Mouse (Mus musculus) thymus, postnatal 25 days (tissue): ENCODE results near the gene Ptprq.

Experiments used
- DNase-seq: peaks from one replicate; pipeline ENCODE4 v3.0.0; 2022

Gene Ptprq

DNA sequence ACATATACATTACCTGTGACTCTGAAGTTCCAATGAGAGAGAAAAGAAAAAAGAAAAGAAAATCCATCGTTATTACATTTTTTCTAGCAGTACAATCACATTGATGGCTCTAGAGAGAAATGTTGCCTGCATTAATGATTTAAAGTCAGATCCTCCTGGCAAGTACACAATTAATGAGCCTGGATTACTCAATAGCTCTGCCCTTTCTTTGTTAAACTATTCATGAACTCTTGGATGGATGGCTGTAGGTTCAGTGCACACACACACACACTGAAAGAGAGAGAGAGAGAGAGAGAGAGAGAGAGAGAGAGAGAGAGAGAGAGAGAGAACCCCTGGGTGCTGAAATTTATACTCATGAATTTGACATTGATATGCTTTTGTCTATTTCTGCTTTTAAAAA, at the start of gene Ptprq:
Gene Ptprq (minus strand): TSS at position 246 of the 400 bp plus-strand sequence.
- DNase-seq, result no peak

DNA sequence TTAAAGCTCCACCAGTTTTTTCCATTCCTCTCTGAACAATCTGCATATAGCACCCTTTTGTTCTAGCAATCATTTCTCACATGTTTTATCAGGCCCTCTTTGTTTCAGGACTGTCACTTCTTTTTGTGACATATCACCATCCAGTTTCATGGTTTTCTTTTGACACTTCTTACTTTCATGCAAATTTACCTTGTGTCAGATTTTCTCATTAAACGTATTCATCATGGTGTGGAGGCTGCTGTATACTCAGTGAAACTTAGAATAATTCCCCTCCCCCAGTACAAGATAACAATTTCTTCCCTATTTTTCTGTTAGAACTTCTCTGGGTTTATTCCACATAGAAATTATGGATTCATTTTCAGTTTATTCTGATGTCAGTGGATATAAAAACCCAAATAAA, 39.8 kb upstream of the Ptprq start:
- no peak for DNase-seq

- no peak for DNase-seq
Measured at GRCm38 (mm10) chr10:107753471-107753870, 33.6 kb upstream of the Ptprq start.

DNA sequence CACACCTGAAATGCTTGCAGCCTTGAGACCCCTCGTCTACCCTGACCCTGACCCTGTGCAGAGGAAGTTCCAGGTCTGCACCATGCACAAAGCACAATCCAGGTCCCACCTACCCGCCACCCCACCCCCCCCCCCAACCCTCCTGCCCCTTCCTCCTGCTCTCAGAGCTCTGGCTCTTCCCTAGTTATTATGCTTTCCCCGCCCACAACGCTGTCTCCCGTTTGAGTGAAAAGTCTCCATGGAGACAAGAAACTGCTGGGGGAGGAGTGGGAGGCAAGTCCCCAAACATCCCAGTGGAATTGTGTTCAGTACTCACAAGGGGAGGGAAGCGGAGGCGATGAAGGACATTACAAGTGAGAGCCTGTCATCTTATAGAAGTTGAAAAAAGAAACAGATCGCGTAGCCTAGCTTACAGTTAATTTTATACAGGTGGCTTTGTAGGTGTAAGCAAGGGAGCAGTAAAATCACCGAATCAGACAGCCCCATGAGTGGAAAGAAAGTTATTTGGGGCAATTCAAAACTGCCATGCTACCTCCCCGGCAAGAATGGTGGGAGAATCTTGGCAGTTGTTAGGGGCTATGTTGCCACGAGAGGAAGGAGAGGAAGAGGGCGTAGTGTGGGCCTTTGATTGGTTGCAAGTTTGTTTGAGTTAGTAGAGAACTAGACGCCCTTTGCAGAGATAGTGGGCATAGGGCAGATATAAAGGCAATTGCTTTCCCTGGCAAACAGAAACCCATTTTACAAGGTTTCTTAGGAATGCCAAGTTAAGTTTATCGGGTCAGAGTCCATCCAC, 32.7 kb upstream of the Ptprq start:
- no peak for DNase-seq

DNA sequence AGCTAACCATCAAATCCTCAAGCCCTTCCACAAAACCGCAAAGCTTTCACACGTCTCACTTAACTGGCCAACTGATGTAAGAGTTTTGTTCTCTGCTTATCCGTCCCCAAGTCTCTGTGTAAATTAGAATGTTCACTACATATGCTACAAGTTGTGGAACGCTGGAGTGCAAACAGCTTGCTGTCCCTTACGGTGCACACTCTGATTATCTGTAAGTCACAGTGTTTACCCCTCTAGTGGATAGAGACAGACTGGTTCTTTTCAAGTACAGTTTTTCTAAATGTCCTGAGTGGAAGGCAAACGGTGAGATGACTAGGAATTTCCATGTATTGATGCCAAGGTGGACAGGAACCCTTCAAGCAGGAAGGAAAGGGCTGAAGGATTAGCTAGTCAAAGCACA, 32.1 kb upstream of the Ptprq start:
- no peak for DNase-seq

GRCm38 (mm10) chr10:107747566-107747965, 27.7 kb upstream of the Ptprq start:
- DNase-seq, result no peak

- DNase-seq, result no peak
Measured at GRCm38 (mm10) chr10:107746717-107747116, 26.9 kb upstream of the Ptprq start.

DNA sequence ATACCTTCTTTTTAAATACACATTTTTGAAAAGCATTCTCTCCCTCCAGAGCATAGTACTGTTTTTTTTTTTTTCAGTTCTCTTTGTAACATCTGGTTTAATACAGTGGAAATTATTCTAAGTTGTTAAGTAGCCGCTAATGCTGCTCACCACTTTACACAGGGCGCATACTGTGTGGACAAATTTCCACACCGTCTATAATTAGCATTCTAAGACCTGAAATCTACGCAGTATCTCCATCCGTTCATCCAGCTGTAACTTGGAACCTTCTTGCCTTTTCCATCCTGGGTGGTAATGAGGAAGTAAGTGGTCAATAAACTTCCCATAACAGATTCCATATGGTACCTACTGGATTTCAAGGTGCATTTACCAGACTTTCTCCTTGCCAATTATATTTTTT, 20.0 kb upstream of the Ptprq start:
- no peak for DNase-seq

- no peak for DNase-seq
Measured at GRCm38 (mm10) chr10:107737743-107738142, 17.9 kb upstream of the Ptprq start.

- no peak for DNase-seq
Measured at GRCm38 (mm10) chr10:107735448-107735847, 15.6 kb upstream of the Ptprq start.

DNA sequence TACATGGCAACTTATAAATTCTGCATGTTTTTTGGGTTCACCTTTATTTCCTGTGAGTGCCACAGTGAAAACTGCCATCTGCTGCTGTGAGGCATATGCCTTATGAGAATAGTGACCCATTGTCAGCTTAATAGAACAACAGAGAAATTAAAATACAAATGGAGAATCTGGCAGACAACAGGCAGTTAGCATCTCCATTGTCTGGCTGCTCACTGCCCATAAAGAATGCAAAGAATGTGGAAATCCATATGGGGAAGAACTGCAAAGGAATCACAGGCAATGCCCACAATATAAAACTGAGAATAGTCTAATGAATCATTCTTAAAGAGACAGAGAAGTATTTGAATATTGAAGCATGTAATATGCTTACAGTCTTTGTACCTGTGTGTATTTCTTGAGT, 14.5 kb upstream of the Ptprq start:
- no peak for DNase-seq

GRCm38 (mm10) chr10:107725631-107726030, 5.8 kb upstream of the Ptprq start:
- no peak for DNase-seq

DNA sequence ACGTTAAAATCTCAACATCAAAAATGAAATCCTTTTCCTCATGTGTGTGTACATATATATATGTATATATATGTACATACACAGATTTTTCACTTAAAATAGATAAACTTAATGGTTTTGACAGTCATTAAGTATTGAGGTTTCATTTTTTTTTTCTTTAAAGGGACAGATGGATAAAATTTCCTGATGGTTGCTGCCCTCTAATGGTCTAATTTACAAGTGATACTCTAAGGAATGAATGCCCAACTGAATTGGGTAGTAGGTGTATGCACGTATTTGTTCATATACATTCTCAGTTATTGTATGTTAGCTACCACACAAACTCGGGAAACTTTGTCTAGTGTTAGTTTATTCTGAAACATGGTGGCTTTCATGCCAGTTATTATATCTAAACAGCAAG, 15.4 kb downstream of the Ptprq start:
- DNase-seq, result no peak

- no peak for DNase-seq
Measured at GRCm38 (mm10) chr10:107700944-107701343, 18.9 kb downstream of the Ptprq start.

GRCm38 (mm10) chr10:107698716-107699115, 21.1 kb downstream of the Ptprq start:
- DNase-seq, result no peak

GRCm38 (mm10) chr10:107697177-107697576, 22.7 kb downstream of the Ptprq start:
- no peak for DNase-seq

- DNase-seq, result no peak
Measured at GRCm38 (mm10) chr10:107687382-107687781, 32.5 kb downstream of the Ptprq start.

DNA sequence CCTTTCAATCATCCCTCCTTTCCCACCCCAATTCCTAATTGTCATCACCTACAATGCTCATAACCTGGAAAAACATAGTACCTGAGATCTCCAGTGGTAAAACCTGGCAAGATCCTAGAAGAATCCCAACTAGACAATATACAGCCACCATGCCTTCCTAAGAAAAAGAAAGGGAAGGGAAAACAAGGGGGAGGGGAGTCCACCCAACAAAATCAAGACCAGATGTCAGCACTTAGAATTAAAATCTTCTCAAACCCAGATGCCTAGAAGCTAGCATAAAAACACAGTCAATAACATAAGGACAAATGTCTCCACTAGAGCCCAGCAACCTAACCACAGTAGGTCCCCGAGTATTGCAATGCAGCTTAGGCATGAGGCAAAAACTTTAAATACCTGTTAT, 43.9 kb downstream of the Ptprq start:
- DNase-seq, result no peak

GRCm38 (mm10) chr10:107668374-107669094, 51.3 kb downstream of the Ptprq start:
- DNase-seq, result no peak

DNA sequence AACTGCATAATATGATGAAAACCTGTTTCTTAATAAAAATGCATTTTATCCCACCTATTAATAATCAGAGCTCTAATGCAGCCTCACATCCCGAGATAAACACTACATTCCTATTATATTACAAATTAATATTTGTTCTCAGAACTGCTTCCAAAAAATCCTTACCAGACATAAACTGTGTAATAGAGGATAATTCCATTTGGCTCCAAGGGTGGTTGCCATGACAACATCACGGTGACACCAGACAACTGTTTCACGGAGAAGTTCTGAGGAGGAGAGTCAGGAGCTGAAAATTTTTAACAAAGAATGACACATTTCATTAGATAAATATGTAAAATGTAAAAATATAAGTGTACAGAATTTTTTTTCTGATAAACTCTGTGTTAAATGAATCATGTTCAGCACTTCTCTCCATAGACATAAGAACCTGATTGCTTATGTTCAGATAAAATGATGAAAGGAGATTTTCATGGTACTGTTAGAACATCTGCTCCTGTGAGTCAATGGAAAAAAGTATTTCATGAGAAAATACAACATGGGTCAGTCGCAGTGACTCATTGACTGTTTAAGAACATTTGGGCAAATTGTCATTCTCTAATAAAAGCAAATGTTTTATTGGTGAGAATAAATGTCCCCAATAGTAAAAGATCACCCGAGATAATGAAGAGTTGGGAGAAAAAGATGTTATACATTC, 57.3 kb downstream of the Ptprq start:
- DNase-seq, result no peak

DNA sequence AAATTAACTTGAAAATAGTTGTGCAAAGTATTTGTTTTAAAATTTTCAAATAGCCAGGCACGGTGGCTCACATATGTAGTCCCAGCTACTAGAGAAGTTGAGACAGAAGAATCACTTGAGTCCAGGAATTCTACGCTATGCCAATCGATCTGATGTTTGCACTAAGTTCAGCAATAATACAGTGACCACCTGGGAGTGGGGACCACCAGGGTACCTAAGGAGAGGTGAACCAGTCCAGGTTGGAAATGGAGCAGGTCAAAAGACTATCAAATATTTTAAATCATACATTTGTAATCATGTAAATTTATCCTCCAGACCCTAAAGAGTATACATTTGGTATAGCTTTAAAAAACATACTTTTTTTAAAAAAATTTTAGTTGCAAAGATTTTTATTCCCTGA, 57.9 kb downstream of the Ptprq start:
- no peak for DNase-seq

DNA sequence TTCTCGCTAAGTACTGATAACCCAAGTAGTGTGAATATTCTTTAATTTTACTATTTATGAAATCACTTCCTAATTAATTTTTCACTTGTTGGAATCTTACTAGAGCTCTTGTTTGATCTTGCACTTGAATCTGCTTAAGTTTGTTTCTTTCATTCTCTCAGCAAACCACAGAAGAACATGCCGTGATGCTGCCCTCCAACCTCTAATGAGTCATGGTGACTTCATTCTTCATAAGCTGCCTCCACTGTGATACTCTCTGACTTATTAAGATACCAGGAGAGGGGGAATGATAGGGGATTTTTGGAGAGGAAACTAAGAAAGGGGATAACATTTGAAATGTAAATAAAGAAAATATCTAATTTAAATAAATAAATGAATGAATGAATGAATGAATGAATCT, 60.7 kb downstream of the Ptprq start:
- DNase-seq, result no peak

- no peak for DNase-seq
Measured at GRCm38 (mm10) chr10:107649687-107650086, 70.2 kb downstream of the Ptprq start.

DNA sequence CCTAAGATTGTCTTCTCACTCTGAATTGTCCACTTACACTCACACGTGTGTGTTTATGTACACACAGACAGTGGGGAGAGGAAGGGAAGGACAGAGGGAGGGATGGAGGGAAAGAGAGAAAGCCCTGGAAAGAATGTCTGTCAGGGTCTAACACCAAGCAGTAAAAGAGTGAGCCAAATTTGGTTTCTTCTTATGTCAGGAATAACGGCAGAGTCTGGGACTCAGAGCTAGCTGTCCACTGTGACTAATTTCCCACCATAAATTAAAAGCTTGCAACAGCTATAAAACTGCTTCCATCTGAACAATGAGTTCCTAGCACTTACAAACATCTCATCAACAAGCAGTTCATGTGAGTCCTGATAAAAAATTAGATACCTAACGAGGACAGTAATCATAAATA, 91.7 kb downstream of the Ptprq start:
- DNase-seq, result no peak
